Mouse (Mus musculus): ENCODE data around the gene Astn2.

DNA sequence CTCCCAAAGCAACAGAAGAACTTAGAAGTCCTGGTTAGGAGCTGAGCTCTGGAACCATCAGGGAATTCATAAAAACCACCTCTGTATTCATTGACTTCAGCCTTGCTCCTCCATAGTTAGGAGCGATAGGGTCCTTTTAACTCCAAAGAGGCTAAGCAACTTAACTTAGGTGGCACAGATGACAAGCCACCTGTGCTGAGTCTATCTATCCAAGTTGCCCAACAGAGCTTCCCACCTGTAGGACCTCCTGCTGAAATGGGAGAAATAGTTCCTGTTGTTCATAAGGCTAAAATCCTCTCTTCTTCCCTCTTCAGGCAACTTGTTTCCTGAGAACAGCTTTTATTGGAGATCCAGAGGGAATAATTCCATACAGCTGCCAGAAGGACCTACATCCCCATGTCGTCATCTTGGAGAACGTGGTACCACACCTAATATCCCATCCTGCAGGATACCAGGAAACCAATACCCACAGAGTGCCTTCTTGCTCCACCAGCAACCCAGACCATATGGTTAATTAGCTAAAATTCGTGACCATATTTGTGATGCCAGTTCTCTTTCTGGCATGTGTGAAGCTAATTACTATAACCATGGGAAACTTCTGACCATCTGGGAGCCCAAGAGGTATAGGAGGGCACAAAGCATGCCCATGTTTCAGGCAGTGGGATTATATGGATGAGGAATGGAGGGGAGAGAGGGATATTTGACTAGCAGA, 730.0 kb downstream of the Astn2 start:
- no peak for TF ChIP-seq GATA1 (IDR thresholded peaks at IDR 0.05; ENCODE audit: borderline replicate concordance, low read length)
- TF ChIP-seq FLI1 (IDR thresholded peaks at IDR 0.05; ENCODE audit: low read length), result no peak
